Mouse (Mus musculus) retina, adult 2 months (tissue): ENCODE measurements around the gene Emx2.

ENCODE experiments used
- DNase-seq: peaks from one replicate; pipeline ENCODE4 v3.0.0-alpha.2; 2012; ENCODE audit warnings: low read depth, low spot score

Gene Emx2

DNA sequence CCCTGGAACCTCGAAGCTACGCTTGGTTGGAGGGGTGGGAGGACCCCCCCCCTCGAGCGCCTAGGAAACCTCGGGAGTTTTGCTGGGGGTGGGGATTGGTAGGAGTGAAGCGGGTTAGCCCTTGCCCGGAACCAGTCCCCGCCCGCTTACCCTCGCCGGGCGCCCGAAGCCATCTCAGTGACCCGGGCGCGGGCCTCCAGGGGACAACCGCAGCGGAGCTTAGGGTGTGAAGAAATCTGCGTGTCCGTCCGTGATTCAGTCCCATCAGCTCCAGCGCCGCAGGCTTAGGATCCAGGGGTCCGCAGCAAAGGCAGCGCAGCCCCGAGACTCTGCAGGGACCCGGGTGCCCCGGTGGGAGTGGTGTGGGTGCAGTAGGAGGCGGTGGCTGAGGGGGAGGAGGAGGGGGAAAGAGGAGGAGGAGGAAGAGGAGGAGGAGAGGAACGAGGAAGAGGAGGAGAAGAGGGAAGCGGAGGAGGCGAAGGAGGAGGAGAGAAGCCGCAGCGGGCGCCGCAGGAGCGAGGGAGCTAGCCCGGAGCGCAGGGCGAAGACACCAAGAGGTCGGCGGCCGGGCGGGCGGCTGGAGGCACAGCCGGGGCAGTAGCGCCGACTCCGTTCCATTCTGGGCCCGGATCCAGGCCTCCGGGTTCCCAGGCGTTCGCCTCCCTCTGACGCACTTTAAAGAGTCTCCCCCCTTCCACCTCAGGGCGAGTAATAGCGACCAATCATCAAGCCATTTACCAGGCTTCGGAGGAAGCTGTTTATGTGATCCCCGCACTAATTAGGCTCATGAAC is at the start of gene Emx2:
Gene Emx2 (plus strand): TSS at position 422 of the 792 bp plus-strand sequence.
- DNase-seq: no peak

GRCm38 (mm10) chr19:59414128-59414527 is 44.0 kb upstream of the Emx2 start:
- DNase-seq: no peak

DNA sequence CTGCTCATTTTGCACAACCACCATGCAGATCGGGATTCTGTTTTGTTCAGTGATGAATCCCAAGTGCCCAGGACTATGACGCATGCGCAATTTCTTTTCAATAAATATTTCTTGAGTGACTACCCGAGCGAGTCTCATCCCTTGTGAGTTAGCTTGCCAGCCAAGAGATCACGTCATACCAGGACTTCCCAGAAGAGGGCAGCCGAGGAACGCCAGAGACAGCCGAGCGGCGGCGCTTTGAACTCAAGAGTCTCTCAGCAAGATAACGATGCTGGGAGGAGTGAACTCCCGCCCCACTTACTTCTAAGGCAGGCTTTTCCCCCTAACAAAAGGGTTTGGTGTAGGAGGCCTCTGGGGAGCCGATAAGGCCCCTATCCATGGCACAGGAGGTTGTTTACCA is 40.1 kb upstream of the Emx2 start:
- DNase-seq: peak; percentile 44

GRCm38 (mm10) chr19:59418671-59419070 is 39.5 kb upstream of the Emx2 start:
- no peak for DNase-seq

- no peak for DNase-seq
Observed at GRCm38 (mm10) chr19:59422393-59422792, 35.8 kb upstream of the Emx2 start.

DNA sequence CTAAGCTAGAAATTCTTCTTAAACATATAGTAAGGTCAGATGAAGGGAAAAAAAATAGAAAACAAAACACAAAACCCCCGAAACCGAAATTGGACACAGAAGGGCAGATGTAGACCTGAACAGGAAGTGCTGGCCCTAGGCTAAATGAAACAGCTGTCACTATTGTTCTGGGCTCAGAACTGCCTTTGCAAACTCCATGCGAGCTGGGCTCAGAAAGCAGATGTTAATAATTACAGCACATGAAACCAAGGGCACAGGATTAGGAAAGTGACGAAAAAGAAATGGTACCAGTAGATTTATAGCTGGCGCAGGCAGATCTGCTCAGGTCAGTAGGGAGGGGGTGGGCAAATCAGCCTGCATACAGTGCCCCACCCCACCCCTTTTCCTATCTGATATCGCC is 34.5 kb upstream of the Emx2 start:
- no peak for DNase-seq

DNA sequence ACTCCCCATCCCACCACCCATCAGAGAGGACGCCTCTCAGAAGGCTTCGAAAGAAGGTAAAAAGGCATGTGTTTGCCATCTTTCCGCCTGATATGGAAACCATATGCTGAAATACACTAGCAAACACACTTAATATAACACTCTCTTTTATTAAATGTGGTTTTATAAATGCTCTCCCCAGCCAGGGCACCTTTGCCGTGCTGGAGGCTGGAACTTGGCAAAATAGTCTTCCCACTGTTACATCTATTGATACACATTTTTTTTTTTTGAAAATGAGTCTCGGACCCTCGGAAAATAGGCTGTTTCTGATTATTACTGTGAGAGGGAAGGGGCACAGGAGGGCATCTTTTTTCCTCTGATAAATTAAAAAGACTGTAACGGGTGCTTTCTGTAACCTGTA is 33.2 kb upstream of the Emx2 start:
- no peak for DNase-seq

- no peak for DNase-seq
Observed at GRCm38 (mm10) chr19:59432286-59432685, 25.9 kb upstream of the Emx2 start.

DNA sequence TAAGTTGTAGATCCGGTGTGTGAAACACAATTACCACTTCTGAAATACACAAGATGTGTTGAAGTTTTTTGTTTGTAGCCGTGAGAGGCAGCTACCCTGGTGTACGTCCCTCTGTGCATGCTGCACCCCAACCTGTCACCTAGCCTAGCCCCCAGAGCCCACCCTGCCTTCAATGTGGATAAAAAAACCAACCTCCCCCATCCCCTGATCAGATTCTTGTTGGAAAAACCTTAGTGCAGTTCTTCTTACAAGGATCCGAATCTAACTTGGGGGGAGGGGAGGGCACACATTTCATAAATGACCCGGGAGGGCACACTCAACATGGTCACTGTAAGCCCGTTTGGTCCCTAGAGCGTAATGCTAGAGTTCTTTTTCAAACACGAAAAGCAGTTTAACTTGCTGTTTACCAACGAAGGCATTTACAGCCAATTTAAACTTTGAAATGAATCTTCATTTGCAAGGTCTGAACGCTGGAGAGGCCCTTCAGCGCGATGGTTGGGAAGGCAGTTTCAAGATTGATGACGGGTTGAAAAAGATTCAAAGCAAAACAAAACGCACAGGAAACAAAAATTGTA is 7.5 kb upstream of the Emx2 start:
- DNase-seq: no peak

DNA sequence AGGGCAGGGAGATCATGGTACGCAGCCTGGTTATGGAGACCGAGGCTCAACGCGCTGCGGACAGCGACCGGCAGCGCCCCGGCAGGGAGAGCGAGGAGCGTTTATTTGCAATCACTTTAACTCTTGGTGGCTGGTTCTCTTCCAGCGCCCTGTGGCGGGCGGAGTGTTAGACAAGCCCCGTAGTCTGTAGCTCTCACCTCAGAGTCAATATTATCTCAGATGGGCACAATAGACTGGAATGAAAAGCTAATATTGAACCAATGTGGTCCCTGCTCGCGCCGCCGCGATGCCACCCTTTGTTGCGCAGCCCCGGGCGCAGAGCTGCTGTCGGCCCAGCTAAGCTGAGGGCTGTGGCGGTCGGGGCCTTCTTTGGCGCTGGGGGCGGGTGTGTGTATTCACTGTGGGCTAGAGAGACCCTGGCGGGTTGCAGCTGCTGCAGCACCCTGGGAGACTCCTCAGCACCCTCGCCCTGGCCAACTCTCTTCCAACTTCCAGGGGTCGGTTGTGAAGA is 6.7 kb upstream of the Emx2 start:
- no peak for DNase-seq

DNA sequence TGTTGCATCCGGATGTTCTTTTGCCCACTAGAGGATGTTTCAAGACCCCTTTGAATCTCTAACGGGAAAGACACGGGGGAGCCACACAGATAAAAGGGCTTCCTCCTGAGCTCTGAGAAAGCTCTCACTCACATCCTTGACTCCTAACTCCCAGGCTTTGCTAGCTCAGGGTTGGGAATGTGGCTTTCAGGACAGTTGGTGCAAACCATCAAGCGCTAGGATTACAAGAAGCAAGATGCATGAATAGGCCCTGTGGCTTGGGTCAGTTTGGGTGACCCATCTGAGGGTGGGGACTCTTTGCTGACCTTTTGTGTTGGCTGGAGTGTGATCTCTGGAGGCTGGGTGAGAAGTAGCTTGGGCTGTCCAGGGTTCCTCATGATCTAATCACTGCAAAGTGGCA is 5.9 kb upstream of the Emx2 start:
- DNase-seq: no peak

DNA sequence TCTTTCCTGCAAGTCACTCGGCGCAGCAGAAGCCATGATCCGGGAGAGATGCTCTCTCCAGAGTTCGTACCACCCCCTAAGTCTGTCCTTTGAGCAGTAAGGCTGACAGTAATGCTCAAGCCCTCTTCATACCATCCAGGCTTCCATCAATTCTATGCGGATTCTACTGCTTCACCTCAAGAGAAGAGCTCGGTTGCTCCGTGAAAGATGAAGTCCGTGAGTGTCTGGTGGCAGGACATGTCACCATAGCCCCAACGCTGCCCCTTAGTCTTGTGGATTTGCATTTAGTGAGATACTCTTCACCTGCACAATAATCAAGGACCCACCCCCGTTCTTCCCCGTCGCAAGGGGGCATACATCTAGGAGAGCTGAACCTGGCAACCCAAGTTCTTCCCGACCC is 4.6 kb upstream of the Emx2 start:
- DNase-seq: no peak

- DNase-seq: no peak
Observed at GRCm38 (mm10) chr19:59454196-59454595, 4.0 kb upstream of the Emx2 start.

DNA sequence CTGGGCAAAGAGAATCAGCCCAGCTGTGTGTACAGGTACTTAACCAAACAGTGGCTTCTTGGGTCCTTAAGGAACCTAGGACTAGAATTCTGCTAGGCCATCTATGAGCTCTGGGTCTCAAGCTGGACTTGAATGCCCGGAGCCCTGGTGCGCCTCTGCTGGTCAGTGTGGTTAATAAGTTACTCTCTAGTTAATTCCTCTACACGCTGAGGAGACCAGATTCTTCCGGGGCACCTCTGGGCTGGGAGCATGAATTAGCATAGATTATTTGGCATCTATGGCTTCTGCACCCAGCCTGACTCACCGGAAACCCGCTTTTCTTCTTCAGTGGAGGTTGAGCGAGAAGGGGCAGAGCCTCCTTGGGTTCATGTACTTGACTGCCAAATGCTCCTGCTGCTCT is 2.5 kb upstream of the Emx2 start:
- no peak for DNase-seq

- DNase-seq: no peak
Observed at GRCm38 (mm10) chr19:59457011-59457945, 894 bp upstream of the Emx2 start.

DNA sequence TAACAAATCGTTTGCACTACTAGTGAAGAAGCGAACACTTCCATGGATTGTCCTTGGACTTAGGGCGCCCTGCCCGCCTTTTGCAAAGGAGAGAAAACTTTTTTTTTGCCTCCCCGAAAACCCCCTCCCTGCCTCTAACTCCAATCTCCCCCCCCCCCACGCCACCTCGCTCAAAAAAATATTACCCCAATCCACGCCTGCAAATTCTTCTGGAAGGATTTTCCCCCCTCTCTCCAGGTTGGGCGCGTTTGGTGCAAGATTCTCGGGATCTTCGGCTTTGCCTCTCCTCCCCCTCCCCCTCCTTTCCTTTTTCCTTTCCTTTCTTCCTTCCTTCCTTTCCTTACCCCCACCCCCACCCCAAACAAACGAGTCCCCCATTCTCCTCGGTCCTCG is 567 bp downstream of the Emx2 start:
- no peak for DNase-seq

- no peak for DNase-seq
Observed at GRCm38 (mm10) chr19:59459158-59459781, 1.1 kb downstream of the Emx2 start.

DNA sequence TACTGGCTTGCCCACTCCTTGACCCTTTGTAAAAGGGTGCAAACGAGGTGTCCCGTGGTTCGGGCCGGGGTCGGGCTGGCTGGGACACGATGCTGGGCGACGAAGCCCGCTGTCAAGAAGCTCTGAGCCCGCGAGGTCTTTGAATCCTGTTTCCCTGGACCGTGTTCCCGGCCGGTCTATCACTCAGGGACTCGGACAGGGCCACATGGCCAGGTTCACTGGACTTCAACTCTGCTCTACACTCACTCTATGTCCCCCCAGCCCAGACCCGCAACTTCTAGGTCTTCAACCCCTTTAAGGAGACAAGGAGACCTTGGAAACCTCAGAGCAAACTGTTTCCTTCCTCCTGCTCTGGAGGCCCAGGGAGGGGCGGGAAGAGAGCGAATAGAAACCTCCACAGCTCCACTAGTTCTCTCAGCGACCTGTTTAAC is 1.7 kb downstream of the Emx2 start:
- DNase-seq: no peak

DNA sequence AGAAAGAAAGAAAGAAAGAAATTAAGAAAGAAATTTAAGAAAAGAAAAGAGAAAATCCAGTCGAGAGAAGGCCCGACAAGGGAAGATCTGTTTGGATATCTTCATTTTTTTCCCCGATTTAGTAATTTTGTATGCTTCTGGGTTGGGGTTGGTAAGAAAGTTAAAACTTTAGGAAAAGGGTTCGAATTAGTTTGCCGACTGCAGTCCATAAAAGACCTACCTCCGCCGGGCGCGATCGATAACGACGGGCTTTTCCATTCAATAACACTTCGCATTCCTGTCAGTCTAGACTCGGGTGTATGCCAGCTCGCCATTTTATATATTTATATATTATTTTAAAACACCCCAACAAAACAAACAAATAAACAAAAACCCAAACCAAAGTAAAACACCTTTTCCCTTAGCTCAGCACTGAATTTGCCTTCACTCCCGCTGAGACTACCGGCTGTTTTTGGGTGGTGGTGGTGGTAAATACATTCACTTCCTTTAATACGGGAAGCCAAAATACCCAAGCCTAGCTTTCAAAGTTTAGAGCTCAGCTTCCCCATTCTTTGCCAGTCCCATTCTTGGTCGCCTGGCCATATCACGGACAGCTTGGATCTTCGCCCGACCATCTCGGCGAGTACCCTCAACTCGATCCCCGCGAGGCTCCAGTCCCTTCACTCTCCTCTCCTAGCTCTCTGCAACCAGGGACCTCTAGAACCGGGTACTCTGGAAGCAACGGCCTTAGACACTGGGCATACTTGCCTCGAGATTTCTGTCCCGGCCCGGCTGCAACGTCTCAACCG is 2.4 kb downstream of the Emx2 start:
- no peak for DNase-seq

DNA sequence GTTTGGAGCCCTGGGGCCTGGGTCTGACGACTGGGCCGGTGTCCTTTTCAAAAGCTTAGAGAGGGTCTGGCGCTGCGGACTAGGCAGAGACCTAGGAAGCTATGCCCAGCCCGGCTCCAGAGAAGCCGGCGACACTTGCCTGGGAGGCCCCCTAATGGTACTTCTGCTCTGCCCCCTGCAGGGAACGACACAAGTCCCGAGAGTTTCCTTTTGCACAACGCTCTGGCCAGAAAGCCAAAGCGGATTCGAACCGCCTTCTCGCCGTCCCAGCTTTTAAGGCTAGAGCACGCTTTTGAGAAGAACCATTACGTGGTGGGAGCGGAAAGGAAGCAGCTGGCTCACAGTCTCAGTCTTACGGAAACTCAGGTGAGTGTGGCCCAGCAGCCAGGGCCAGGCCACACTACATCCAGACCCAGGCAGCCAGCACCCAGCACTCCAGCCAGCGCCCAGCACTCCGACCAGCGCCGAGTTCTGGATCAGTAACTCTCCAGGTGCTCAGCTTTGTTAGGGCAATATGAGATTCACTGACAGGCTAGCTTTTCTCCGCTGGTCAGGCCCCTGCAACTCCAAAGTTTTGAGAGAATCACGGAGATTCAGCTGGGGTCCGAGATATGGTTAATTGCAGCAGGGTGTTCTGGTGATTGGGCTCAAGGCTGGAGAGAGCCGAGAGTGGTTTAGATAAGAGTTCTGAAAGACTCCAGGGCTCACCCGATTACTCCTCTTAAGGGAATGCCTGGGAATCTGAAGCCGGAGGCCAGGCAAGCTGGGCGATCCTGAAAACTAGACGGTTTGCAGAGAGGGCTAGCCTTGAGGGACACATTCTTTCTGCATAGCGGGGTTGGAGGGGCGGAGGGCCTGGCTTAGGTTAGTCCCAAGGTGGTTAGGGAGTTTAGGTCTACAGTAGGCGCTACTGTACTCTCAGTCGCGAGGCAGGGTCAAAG is 3.6 kb downstream of the Emx2 start:
- DNase-seq: no peak
